Mouse (Mus musculus): ENCODE data around the gene Fem1b. TPM values are rescaled to one million over a fixed set of nuclear protein-coding genes. Genes with fewer than 3 reads are reported as not detected.

The Fem1b gene
- total and polyA plus RNA-seq, 3 experiments = 16.3 to 112 (median 94.4) TPM

- no peaks in the 10 kb centered on the region for H3K36me3 ChIP-seq (replicated peaks)
- no peaks in the 10 kb centered on the region for H3K9me3 ChIP-seq (replicated peaks)
- DNase-seq (ENCODE audit: low spot score) = no peak
- H3K4me3 ChIP-seq (ENCODE audit: low read depth, low read length) = no peak overlapping the region
- H3K4me1 ChIP-seq (ENCODE audit: insufficient read depth, low read depth, low read length) = peaks cover 50% of the 10 kb centered on the region
- no peaks in the 10 kb centered on the region for H3K27me3 ChIP-seq (ENCODE audit: insufficient read depth, low read length)
- no peak for ATAC-seq (ENCODE audit: extremely low read depth, insufficient number of reproducible peaks, low FRiP score, poor library complexity, severe bottlenecking)
- no peak for TF ChIP-seq GATA1 (IDR thresholded peaks at IDR 0.05; ENCODE audit: borderline replicate concordance, low read length)
- TF ChIP-seq CTCF (IDR thresholded peaks at IDR 0.05; ENCODE audit: low read depth, low read length) = no peak
- TF ChIP-seq GATA2 (IDR thresholded peaks at IDR 0.05; ENCODE audit: borderline replicate concordance, low read depth, low read length) = no peak
- TF ChIP-seq TAL1 (conservative IDR thresholded peaks at IDR 0.05; ENCODE audit: low read depth, low read length) = no peak
- no peak for TF ChIP-seq POLR2AphosphoS5 (IDR thresholded peaks at IDR 0.05; ENCODE audit: insufficient replicate concordance, low read depth, low read length)
Measured at GRCm38 (mm10) chr9:62829877-62830276, 18.1 kb upstream of the Fem1b start.

- peak overlapping the region; percentile 67; the same call in 1 of the 2 replicates for H3K4me3 ChIP-seq (ENCODE audit: low read depth, low read length)
- no peaks in the 10 kb centered on the region for H3K27me3 ChIP-seq (ENCODE audit: insufficient read depth, low read length)
- no peaks in the 10 kb centered on the region for H3K36me3 ChIP-seq (replicated peaks)
- H3K9me3 ChIP-seq (replicated peaks) = no peaks in the 10 kb centered on the region
- DNase-seq (ENCODE audit: low spot score) (peak; percentile 89), ATAC-seq (ENCODE audit: extremely low read depth, insufficient number of reproducible peaks, low FRiP score, poor library complexity, severe bottlenecking) (peak; percentile 80)
- H3K4me1 ChIP-seq (ENCODE audit: insufficient read depth, low read depth, low read length) = peaks cover 55% of the 10 kb centered on the region
- TF ChIP-seq GATA2 (IDR thresholded peaks at IDR 0.05; ENCODE audit: borderline replicate concordance, low read depth, low read length) (no peak), CTCF (IDR thresholded peaks at IDR 0.05; ENCODE audit: low read depth, low read length) (peak; percentile 88), TAL1 (conservative IDR thresholded peaks at IDR 0.05; ENCODE audit: low read depth, low read length) (no peak)
Measured at GRCm38 (mm10) chr9:62828662-62829086, 16.9 kb upstream of the Fem1b start.

GRCm38 (mm10) chr9:62827939-62828652, 16.4 kb upstream of the Fem1b start:
- H3K36me3 ChIP-seq (replicated peaks) = no peaks in the 10 kb centered on the region
- H3K4me3 ChIP-seq (ENCODE audit: low read depth, low read length) = peak overlapping the region; percentile 67; the same call in 1 of the 2 replicates
- no peaks in the 10 kb centered on the region for H3K27me3 ChIP-seq (ENCODE audit: insufficient read depth, low read length)
- peaks cover 55% of the 10 kb centered on the region for H3K4me1 ChIP-seq (ENCODE audit: insufficient read depth, low read depth, low read length)
- 0 out of 2 replicates have a peak, but pooled peaks have one; percentile 40 for ATAC-seq (ENCODE audit: extremely low read depth, insufficient number of reproducible peaks, low FRiP score, poor library complexity, severe bottlenecking)
- DNase-seq (ENCODE audit: low spot score) = peak; percentile 77
- TF ChIP-seq CTCF (IDR thresholded peaks at IDR 0.05; ENCODE audit: low read depth, low read length) (0 out of 2 replicates have a peak, but pooled peaks have one; percentile 20), GATA2 (IDR thresholded peaks at IDR 0.05; ENCODE audit: borderline replicate concordance, low read depth, low read length) (no peak), POLR2AphosphoS5 (IDR thresholded peaks at IDR 0.05; ENCODE audit: insufficient replicate concordance, low read depth, low read length) (no peak), GATA1 (IDR thresholded peaks at IDR 0.05; ENCODE audit: borderline replicate concordance, low read length) (no peak)
- no peaks in the 10 kb centered on the region for H3K9me3 ChIP-seq (replicated peaks)

GRCm38 (mm10) chr9:62826456-62826855, 14.7 kb upstream of the Fem1b start:
- peaks cover 55% of the 10 kb centered on the region for H3K4me1 ChIP-seq (ENCODE audit: insufficient read depth, low read depth, low read length)
- no peaks in the 10 kb centered on the region for H3K9me3 ChIP-seq (replicated peaks)
- peak overlapping the region; percentile 13; the same call in 1 of the 2 replicates for H3K4me3 ChIP-seq (ENCODE audit: low read depth, low read length)
- TF ChIP-seq TAL1 (conservative IDR thresholded peaks at IDR 0.05; ENCODE audit: low read depth, low read length) (no peak), GATA1 (IDR thresholded peaks at IDR 0.05; ENCODE audit: borderline replicate concordance, low read length) (no peak), CTCF (IDR thresholded peaks at IDR 0.05; ENCODE audit: low read depth, low read length) (no peak), GATA2 (IDR thresholded peaks at IDR 0.05; ENCODE audit: borderline replicate concordance, low read depth, low read length) (no peak), POLR2AphosphoS5 (IDR thresholded peaks at IDR 0.05; ENCODE audit: insufficient replicate concordance, low read depth, low read length) (no peak)
- ATAC-seq (ENCODE audit: extremely low read depth, insufficient number of reproducible peaks, low FRiP score, poor library complexity, severe bottlenecking) = no peak
- no peak for DNase-seq (ENCODE audit: low spot score)
- H3K27me3 ChIP-seq (ENCODE audit: insufficient read depth, low read length) = no peaks in the 10 kb centered on the region
- no peaks in the 10 kb centered on the region for H3K36me3 ChIP-seq (replicated peaks)

GRCm38 (mm10) chr9:62825791-62826393, 14.2 kb upstream of the Fem1b start:
- Histone ChIP-seq H3K9me3 (replicated peaks) (no peaks in the 10 kb centered on the region), H3K4me3 (ENCODE audit: low read depth, low read length) (peak overlapping the region; percentile 13; the same call in 1 of the 2 replicates), H3K36me3 (replicated peaks) (no peaks in the 10 kb centered on the region), H3K4me1 (ENCODE audit: insufficient read depth, low read depth, low read length) (peaks cover 56% of the 10 kb centered on the region), H3K27me3 (ENCODE audit: insufficient read depth, low read length) (no peaks in the 10 kb centered on the region)
- ATAC-seq (ENCODE audit: extremely low read depth, insufficient number of reproducible peaks, low FRiP score, poor library complexity, severe bottlenecking) = 0 out of 2 replicates have a peak, but pooled peaks have one; percentile 29
- DNase-seq (ENCODE audit: low spot score) = peak; percentile 57
- TF ChIP-seq CTCF (IDR thresholded peaks at IDR 0.05; ENCODE audit: low read depth, low read length) = no peak
- TF ChIP-seq TAL1 (conservative IDR thresholded peaks at IDR 0.05; ENCODE audit: low read depth, low read length) = no peak

- no peak for ATAC-seq (ENCODE audit: extremely low read depth, insufficient number of reproducible peaks, low FRiP score, poor library complexity, severe bottlenecking)
- H3K9me3 ChIP-seq (replicated peaks) = no peaks in the 10 kb centered on the region
- H3K4me3 ChIP-seq (ENCODE audit: low read depth, low read length) = no peak overlapping the region
- H3K36me3 ChIP-seq (replicated peaks) = no peaks in the 10 kb centered on the region
- peaks cover 53% of the 10 kb centered on the region for H3K4me1 ChIP-seq (ENCODE audit: insufficient read depth, low read depth, low read length)
- H3K27me3 ChIP-seq (ENCODE audit: insufficient read depth, low read length) = no peaks in the 10 kb centered on the region
- TF ChIP-seq GATA2 (IDR thresholded peaks at IDR 0.05; ENCODE audit: borderline replicate concordance, low read depth, low read length) (no peak), GATA1 (IDR thresholded peaks at IDR 0.05; ENCODE audit: borderline replicate concordance, low read length) (no peak), TAL1 (conservative IDR thresholded peaks at IDR 0.05; ENCODE audit: low read depth, low read length) (no peak), POLR2AphosphoS5 (IDR thresholded peaks at IDR 0.05; ENCODE audit: insufficient replicate concordance, low read depth, low read length) (no peak), CTCF (IDR thresholded peaks at IDR 0.05; ENCODE audit: low read depth, low read length) (no peak)
- DNase-seq (ENCODE audit: low spot score) = no peak
Measured at GRCm38 (mm10) chr9:62821811-62822210, 10.1 kb upstream of the Fem1b start.

Measured in G1E (cell line).